Mouse (Mus musculus): ENCODE data around the gene Pakap.

The Pakap gene

DNA sequence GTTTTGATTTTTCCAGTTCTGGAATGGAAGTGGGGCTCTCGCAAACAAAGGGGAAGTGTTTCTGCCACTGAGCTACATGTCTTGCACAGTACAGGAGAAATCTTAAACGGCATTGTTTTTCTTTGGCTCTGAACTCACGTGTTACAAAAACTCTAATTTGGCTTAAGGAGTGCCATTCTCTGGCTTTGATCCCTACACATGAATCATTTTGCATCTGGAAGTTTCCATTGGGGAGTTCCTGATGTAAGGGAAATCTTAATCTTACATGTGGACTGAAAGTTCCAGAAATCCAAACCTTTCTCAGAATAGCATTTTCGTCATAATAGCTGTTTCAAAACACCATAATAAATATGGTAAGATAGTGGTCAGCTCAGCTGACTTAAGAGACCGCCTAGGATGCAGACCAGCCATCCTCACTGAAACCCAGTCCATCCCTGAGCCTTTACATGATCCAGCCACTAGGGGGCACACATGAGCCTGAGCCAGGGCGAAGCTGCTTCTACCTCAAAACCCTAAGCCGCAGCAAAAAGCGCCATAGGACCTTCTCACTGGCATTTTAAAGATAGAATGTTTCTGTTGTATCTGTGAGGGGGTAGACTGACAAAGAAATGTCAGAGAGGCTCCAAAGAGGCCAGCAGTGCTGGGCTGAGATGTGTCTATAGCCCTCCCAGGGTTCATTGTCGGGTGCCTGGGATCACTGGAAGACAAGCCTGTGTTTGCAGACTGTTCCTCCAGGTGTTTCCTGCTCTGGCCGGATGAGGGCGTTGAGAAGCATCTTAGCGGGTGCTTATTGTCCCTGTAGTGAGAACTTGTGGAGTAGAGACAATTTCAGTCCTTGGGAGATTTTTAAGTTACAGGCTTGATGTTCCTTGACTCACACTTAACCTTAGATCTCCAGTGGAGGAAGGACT is 105.3 kb downstream of the Pakap start:
- peak; percentile 89 to 90 for DNase-seq (ENCODE audit: low spot score in 2 of 2)

- no peak for DNase-seq (ENCODE audit: low spot score in 2 of 2)
Measured at GRCm38 (mm10) chr4:57674351-57674750, 106.4 kb downstream of the Pakap start.

DNA sequence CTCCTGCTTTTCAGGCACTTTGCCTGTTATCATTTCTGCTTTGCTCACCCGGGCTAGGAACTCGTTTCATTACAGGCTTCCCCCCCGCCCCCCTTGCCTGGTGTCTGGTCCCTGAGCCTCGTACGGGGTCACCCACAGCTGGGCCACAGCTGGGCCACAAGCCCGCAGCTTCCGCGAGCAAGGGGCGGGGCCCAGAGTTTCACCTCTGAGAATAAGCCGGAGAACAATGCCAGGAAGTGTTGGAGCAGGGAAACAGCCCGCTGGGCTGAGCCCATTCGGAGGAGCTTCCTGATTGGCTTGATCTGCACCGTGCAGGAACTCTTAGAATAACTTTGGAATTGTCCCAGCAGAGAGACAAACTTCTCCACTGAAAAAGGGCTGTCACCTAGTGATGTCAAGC is 107.4 kb downstream of the Pakap start:
- no peak for DNase-seq (ENCODE audit: low spot score in 2 of 2)

GRCm38 (mm10) chr4:57677916-57678315 is 109.9 kb downstream of the Pakap start:
- DNase-seq (ENCODE audit: low spot score in 2 of 2) = no peak

DNA sequence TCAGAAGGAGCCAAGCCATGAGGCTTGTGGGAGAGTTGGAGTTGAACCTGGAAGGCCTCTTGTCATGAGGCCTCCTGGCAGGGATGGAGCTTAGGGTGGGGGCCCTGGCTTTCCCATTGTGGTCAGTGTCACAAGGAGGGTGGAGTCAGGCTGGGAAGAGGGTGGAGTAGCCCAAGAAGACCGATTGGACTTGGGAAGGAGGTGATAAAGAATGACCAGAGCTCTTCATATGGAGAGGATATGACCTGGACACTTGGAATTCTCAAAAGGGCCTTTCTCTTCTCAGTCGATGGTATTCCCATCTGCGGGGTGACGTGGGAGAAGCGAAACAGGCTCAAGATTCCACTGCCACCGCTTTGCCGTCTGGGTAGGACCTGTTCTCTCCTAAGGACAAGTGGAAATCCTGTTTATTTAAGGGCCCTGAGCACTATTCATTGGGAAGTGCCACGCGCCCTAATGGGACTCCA is 111.0 kb downstream of the Pakap start:
- DNase-seq (ENCODE audit: low spot score in 2 of 2) = no peak

DNA sequence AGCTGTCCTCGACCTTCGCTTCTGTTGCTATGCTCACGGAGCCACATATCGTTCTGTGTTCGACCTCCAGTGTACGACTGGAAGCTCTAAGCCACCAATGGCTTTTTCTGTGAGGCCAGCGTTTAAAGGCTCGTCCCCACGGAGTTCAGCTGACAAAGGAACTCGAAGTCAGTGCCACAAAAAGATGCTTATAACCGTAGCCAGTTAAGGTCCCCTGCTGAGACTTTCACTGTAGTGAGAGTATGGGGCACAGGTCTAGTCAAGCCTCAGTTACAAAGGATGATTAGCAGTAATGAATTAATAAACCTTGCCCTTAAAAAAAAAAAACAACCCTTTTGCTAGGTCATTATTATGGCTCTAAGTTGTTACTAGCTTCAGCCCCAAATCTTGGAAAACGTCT is 112.2 kb downstream of the Pakap start:
- no peak for DNase-seq (ENCODE audit: low spot score in 2 of 2)

DNA sequence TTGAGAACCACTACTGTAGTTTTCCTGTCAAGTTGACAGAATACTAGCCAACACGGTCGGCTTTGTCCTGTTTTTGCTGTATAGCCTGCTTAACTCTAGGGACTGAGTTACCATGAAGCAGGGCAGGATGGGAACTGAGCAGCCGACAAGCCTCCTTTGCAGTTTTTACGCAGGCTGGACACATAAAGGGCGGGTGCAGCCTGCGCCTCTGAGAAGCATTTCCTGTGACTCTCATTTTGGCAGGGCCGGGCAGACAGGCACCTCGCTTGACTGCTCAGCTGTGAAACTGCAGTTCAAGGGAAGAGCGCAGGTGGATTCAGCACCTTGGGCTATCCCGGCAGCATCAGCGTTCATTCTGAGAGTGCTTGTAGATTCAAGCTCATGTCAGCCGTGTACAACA is 113.5 kb downstream of the Pakap start:
- no peak for DNase-seq (ENCODE audit: low spot score in 2 of 2)

DNA sequence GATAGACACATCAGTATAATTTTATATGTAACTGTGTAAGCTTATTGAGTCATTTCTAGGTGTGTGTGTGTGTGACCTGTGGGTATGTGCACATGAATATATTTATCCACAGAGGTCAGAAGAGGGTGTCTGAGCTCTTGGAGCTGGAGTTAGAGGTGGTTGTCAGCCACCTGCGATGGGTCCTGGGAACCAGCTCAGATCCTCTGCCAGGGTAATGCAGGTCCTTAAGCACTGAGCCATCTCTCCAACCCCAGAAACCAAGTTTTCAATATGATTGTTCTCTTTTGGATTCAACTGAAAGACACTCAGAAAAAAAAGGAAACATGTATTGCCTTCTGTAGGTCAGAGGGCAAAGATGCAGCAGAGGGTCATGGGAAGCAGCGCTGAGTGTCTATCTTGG is 114.4 kb downstream of the Pakap start:
- no peak for DNase-seq (ENCODE audit: low spot score in 2 of 2)

- peak; percentile 37 to 44 for DNase-seq (ENCODE audit: low spot score in 2 of 2)
Measured at GRCm38 (mm10) chr4:57682944-57683343, 115.0 kb downstream of the Pakap start.

- DNase-seq (ENCODE audit: low spot score in 2 of 2) = no peak
Measured at GRCm38 (mm10) chr4:57684676-57685215, 116.8 kb downstream of the Pakap start.

DNA sequence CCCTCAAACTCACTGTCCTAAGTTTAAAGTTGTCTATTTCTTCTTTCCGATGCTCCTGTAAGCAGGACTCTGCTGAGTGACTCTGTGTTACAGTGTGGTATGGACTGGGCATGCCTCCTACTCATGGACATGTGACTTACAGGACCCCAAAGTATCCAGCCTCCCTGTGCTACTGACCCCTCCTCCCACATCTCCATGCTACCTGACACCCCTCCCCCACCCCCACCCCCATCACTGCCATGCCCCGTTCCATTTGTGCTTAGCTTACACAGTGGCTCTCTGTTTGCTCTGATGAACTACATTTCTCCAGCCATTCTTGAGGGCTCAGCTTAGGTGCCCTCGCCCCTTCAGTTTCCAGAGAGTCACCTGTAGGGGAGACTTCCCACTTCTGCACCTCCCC is 118.8 kb downstream of the Pakap start:
- no peak for DNase-seq (ENCODE audit: low spot score in 2 of 2)

DNA sequence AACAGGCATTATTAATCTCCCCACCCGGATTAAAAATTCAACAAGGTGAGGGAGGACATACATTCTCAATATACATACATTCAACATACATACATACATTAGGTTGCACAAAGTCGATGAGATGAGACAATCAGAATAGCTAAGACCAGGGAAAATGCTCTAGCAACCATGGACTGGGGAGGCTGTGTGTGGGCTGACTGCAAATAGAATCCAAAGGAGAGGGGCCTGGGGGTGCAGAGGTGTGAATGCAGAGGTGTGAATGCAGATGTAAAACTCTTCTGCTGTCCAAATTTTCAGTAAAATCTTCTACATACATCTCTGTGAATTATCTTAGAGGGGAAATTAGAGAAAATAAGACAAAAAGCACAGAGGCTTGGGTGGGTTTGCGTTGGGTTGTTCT is 119.6 kb downstream of the Pakap start:
- peak in 1 of 2 experiments; percentile 55 for DNase-seq (ENCODE audit: low spot score in 2 of 2)

DNA sequence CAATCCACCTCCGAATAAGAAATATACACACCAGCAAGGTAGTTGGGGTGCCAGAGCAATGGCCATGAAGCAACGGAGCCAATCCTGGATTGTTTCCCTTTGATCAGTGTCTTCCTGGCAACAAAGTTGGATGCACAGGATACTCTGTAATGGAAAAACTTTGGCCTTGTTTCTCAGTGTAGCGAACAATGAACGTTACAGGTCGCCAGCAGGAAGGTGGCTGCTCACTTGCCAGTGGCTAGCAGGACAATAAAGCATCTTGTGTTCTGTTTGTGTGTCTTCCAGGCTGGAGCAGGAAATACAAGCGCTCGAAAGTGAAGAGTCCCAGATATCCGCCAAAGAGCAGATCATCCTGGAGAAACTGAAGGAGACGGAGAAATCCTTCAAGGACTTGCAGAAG is 120.2 kb downstream of the Pakap start:
- no peak for DNase-seq (ENCODE audit: low spot score in 2 of 2)

DNA sequence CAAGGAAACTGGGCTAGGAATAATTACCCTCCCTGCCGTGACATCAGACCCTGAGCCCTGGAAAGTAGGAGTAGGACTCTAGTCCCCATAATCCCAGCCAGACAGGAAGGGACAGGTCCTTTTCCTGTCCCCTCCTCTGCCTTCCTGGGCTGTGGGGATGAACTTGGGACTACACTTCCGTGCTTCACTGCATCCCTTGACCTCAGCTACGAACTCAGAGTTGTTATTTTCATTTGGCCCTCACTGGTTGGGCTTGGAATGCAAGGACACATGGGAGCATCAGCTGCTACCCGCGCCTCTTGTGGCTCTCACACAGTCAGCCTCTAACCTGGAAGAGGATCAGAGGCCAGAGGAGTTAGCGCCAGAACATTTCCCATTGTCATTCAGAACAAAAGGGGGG is 122.0 kb downstream of the Pakap start:
- no peak for DNase-seq (ENCODE audit: low spot score in 2 of 2)

DNA sequence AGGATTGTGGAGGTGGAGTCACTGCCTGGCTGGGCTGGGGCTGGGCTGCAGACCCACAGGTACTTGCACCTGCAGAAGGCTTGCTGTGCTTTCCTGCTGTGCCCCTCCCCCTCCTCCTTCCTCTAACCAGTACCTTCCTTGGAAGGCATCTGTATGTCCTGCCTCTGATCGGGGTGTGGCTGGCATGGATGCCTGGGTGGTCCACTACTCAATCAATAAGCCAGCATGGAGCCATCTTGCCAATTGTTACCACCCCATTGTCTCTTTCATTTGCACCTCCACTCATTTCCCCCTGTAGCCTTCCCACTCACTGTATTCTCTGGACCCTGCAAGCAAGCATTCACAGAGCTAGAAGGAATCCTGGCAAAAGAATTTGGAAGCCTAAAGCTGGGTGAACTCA is 122.8 kb downstream of the Pakap start:
- no peak for DNase-seq (ENCODE audit: low spot score in 2 of 2)

DNA sequence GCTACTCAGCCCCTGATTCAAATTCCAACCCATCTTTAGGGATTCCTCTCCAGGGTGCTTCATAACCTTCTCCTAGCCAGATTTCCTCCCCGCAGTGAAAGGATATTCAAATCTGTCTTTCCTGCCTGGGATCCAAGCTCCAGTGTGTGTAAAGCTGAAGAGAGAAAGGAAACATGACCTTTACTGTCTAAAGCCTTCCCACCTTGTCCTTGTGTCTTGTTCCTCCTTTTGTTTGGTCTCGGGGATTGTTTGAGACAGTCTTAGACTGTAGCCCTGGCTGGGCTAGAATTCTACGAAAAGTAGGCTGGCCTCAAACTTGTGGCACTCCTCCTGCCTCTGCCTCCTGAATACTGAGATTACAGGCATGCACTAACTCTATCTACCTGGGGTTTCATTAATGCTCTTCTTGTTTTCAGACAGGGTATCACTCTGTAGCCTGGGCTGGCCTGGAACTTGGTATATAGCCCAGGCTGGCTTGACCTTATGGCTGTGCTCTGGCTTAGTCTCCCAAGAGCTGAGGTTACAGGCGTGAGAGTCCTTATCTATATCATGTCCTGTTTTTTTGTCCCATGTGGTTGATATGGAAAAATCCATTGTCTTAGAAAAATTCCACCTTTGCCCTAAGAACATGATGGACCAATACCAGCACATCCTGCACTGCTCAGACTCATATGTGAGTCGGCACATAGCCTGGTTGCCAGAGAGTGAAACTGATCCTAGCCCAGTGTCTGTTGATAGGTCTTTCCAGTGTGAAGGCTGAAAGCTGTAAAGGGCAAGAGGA is 126.6 kb downstream of the Pakap start:
- DNase-seq (ENCODE audit: low spot score in 2 of 2) = no peak

DNA sequence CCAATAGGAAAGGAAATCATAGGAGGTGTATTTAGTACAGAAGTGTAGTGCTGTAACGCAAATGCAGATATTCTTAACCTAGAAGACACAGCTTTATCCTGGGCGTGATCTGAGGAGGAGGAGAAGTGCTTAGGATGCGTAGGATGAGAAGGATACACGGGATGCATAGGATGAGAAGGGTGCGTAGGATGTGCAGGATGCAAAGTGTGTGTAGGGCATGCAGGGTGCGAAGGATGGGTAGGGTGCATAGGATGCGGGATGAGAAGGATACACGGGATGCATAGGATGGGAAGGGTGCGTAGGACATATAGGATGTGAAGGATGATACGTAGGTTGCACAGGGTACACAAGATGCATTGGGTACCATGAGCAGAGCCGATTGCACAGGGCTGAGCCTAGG is 129.0 kb downstream of the Pakap start:
- DNase-seq (ENCODE audit: low spot score in 2 of 2) = no peak

GRCm38 (mm10) chr4:57697918-57698611 is 130.1 kb downstream of the Pakap start:
- DNase-seq (ENCODE audit: low spot score in 2 of 2) = no peak

DNA sequence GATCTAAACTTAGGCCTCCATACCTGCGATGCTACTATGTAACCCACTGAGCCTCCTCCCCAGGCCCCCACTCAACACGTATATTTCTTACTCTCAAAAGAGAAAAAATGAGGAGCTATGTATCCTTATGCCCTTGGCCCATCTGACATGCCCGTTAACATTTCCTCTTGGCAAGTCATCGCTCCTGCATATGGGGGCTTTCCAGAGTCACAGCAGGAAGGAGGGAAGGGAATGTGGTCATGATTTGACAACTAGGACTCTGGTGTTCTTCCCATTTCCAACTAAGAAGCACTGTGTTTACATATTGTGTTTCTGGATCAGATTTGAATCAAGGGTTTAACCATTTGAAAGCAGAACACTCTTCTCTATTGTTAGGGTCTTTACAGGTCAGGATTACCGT is 133.6 kb downstream of the Pakap start:
- DNase-seq (ENCODE audit: low spot score in 2 of 2) = no peak

DNA sequence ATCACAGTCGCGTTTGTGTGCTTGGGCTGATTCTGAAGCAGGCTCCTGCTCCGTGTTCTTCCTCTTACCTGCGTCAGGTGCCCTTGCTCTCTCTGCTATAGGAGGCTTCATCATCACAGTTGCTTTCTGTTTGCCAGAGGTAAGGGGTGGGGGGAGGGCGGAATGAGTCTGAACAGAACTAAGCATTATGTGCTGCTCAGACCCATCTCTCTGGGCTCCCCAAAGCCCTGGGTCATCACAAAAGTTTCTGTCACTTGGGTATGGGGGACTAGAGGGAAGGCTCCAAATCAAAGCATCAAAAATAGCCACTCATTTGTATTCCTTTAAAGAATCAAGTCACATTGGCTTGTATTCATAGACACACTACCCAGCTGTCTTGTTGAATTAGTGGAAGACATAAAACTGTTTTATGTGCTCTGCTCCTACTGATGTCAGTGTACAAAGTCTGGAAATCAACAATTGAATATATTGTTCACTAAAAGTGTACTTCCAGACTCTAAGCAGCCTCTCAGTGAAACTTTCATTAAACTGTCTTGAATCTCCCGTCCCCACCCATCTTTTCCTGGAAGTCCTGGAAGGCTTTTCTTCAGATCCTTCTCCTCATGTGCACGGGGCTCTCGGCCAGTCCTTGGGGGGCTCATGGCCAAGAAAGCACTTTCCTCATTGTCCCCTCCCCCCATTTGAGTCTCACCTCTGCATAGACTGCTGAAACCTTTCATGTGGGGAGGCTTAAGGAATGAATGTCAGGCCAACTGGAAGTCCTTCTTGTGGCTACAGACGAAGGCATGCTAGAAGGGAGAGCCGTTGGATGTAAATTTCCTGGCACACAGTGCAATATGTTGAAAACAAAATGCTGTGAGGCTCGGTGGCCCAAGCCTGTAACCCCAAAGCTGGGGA is 135.8 kb downstream of the Pakap start:
- no peak for DNase-seq (ENCODE audit: low spot score in 2 of 2)

GRCm38 (mm10) chr4:57704575-57704974 is 136.6 kb downstream of the Pakap start:
- DNase-seq (ENCODE audit: low spot score in 2 of 2) = no peak
